Mouse (Mus musculus) hindbrain, embryonic 16.5 days (tissue): ENCODE results near the gene Atg16l2. TPM values are rescaled to one million over a fixed set of nuclear protein-coding genes. Genes with fewer than 3 reads are reported as not detected.

Experiments used
- ATAC-seq: fragments of 200-750 bp; cut with Nextera tagmentation; 2 replicates; pipeline ENCODE4 v1.8.0; 2017; ENCODE audit warnings: moderate TSS enrichment, moderate library complexity
- H3K27ac ChIP-seq: fragments of 300-500 bp; sonication (generic); 2 replicates; pipeline ENCODE4 v1.5.1; 2014; ENCODE audit warnings: low read depth, mild to moderate bottlenecking, control low read depth, low read length, moderate library complexity
- H3K27me3 ChIP-seq: fragments of 300-500 bp; sonication (generic); replicated peaks from 2 replicates; pipeline ENCODE4 v1.6.1; 2014; ENCODE audit warnings: low read length; ENCODE audit not compliant: control insufficient read depth, insufficient read depth
- H3K36me3 ChIP-seq: fragments of 300-500 bp; sonication (generic); 2 replicates; pipeline ENCODE4 v1.6.1; 2014; ENCODE audit warnings: mild to moderate bottlenecking, low read length, moderate library complexity, mixed read lengths; ENCODE audit not compliant: control insufficient read depth, insufficient read depth
- H3K4me1 ChIP-seq: fragments of 300-500 bp; sonication (generic); 2 replicates; pipeline ENCODE4 v1.6.1; 2014; ENCODE audit warnings: low read depth, low read length; ENCODE audit not compliant: control insufficient read depth, insufficient read depth
- H3K4me2 ChIP-seq: fragments of 300-500 bp; sonication (generic); 2 replicates; pipeline ENCODE4 v1.6.1; 2014; ENCODE audit warnings: mild to moderate bottlenecking, low read length, control low read depth, moderate library complexity
- H3K4me3 ChIP-seq: fragments of 300-500 bp; sonication (generic); 2 replicates; pipeline ENCODE4 v1.5.1; 2014; ENCODE audit warnings: mild to moderate bottlenecking, low read length, control low read depth, moderate library complexity
- H3K9ac ChIP-seq: fragments of 300-500 bp; sonication (generic); 2 replicates; pipeline ENCODE4 v1.6.1; 2014; ENCODE audit warnings: low read depth, mild to moderate bottlenecking, control low read depth, low read length, moderate library complexity
- H3K9me3 ChIP-seq: fragments of 300-500 bp; sonication (generic); 2 replicates; pipeline ENCODE4 v1.6.1; 2014; ENCODE audit warnings: mild to moderate bottlenecking, low read length, moderate library complexity; ENCODE audit not compliant: control insufficient read depth
- WGBS: fragments of 180-500 bp; shearing (Covaris S2); extraction: QIAGEN DNeasy Blood & Tissue Kit; methylation state at CpG from one replicate; pipeline ENCODE4 v1.1.7; 2014; 5-methylcytosine and 5-hydroxymethylcytosine counted together
- polyA plus RNA-seq: library from polyadenylated mRNA; unstranded; fragments of >200 nt; fragmentation: Nextera tagmentation; extraction: Ambion mirVana; gene quantifications from 2 replicates; pipeline ENCODE4 v1.2.1, GENCODE M21; 2015

The Atg16l2 gene
- polyA plus RNA-seq, 1 experiment from 2014 or later, result 34.0 TPM

GRCm38 (mm10) chr7:101271602-101272001, 30.4 kb downstream of the Atg16l2 start:
- no peak overlapping the region for H3K27ac ChIP-seq
- H3K9me3 ChIP-seq, result no peaks in the 10 kb centered on the region
- H3K36me3 ChIP-seq, result peaks cover 13% of the 10 kb centered on the region
- no peak overlapping the region for H3K4me3 ChIP-seq
- no peak overlapping the region for H3K4me2 ChIP-seq
- 83% methylated on average over 1 of the region's 1 CpGs for whole genome bisulfite sequencing
- no peaks in the 10 kb centered on the region for H3K4me1 ChIP-seq
- H3K27me3 ChIP-seq, result no peaks in the 10 kb centered on the region
- no peak for ATAC-seq
- H3K9ac ChIP-seq, result no peak overlapping the region

GRCm38 (mm10) chr7:101267457-101268259, 34.4 kb downstream of the Atg16l2 start:
- peaks cover 3% of the 10 kb centered on the region; the same call in 1 of the 2 replicates for H3K36me3 ChIP-seq
- WGBS, result 74% methylated on average over 3 of the region's 3 CpGs
- H3K4me1 ChIP-seq, result no peaks in the 10 kb centered on the region
- no peaks in the 10 kb centered on the region for H3K9me3 ChIP-seq
- no peak for ATAC-seq
- no peak overlapping the region for H3K9ac ChIP-seq
- no peak overlapping the region for H3K4me3 ChIP-seq
- no peak overlapping the region for H3K4me2 ChIP-seq
- no peak overlapping the region for H3K27ac ChIP-seq
- no peaks in the 10 kb centered on the region for H3K27me3 ChIP-seq

- no peaks in the 10 kb centered on the region for H3K9me3 ChIP-seq
- no peak overlapping the region for H3K9ac ChIP-seq
- no peaks in the 10 kb centered on the region for H3K4me1 ChIP-seq
- H3K27ac ChIP-seq, result no peak overlapping the region
- H3K27me3 ChIP-seq, result no peaks in the 10 kb centered on the region
- no peak overlapping the region for H3K4me2 ChIP-seq
- peaks cover 10% of the 10 kb centered on the region for H3K36me3 ChIP-seq
- no peak for ATAC-seq
- no peak overlapping the region for H3K4me3 ChIP-seq
Measured at GRCm38 (mm10) chr7:101263511-101263910, 38.5 kb downstream of the Atg16l2 start.

- Histone ChIP-seq H3K9ac (no peak overlapping the region), H3K4me2 (no peak overlapping the region), H3K27me3 (no peaks in the 10 kb centered on the region), H3K4me1 (no peaks in the 10 kb centered on the region), H3K36me3 (peaks cover 10% of the 10 kb centered on the region), H3K27ac (no peak overlapping the region), H3K9me3 (no peaks in the 10 kb centered on the region), H3K4me3 (no peak overlapping the region)
- no peak for ATAC-seq
- 67% methylated on average over 4 of the region's 4 CpGs for WGBS
Measured at GRCm38 (mm10) chr7:101261941-101262546, 40.0 kb downstream of the Atg16l2 start.

GRCm38 (mm10) chr7:101258482-101258881, 43.6 kb downstream of the Atg16l2 start:
- Histone ChIP-seq H3K36me3 (peaks cover 12% of the 10 kb centered on the region), H3K9ac (no peak overlapping the region), H3K27me3 (no peaks in the 10 kb centered on the region), H3K4me1 (no peaks in the 10 kb centered on the region), H3K9me3 (no peaks in the 10 kb centered on the region), H3K27ac (no peak overlapping the region), H3K4me2 (no peak overlapping the region), H3K4me3 (no peak overlapping the region)
- no peak for ATAC-seq

GRCm38 (mm10) chr7:101253071-101253470, 49.0 kb downstream of the Atg16l2 start:
- H3K36me3 ChIP-seq, result peaks cover 6% of the 10 kb centered on the region
- H3K27ac ChIP-seq, result no peak overlapping the region
- H3K9ac ChIP-seq, result no peak overlapping the region
- 78% methylated on average over 2 of the region's 2 CpGs for WGBS
- no peaks in the 10 kb centered on the region for H3K9me3 ChIP-seq
- H3K4me3 ChIP-seq, result no peak overlapping the region
- no peak for ATAC-seq
- H3K27me3 ChIP-seq, result no peaks in the 10 kb centered on the region
- no peaks in the 10 kb centered on the region for H3K4me1 ChIP-seq
- H3K4me2 ChIP-seq, result no peak overlapping the region

- Histone ChIP-seq H3K4me1 (no peaks in the 10 kb centered on the region), H3K27me3 (no peaks in the 10 kb centered on the region), H3K9ac (no peak overlapping the region), H3K36me3 (peaks cover 6% of the 10 kb centered on the region), H3K4me2 (no peak overlapping the region), H3K9me3 (no peaks in the 10 kb centered on the region), H3K4me3 (no peak overlapping the region), H3K27ac (no peak overlapping the region)
- ATAC-seq, result no peak
- 85% methylated on average over 2 of the region's 2 CpGs for WGBS
Measured at GRCm38 (mm10) chr7:101249173-101249572, 52.9 kb downstream of the Atg16l2 start.

- H3K4me2 ChIP-seq, result no peak overlapping the region
- no peaks in the 10 kb centered on the region for H3K27me3 ChIP-seq
- no peak overlapping the region for H3K27ac ChIP-seq
- H3K9ac ChIP-seq, result no peak overlapping the region
- H3K9me3 ChIP-seq, result no peaks in the 10 kb centered on the region
- H3K36me3 ChIP-seq, result peaks cover 6% of the 10 kb centered on the region
- WGBS, result 94% methylated on average over 4 of the region's 4 CpGs
- no peak overlapping the region for H3K4me3 ChIP-seq
- ATAC-seq, result no peak
- no peaks in the 10 kb centered on the region for H3K4me1 ChIP-seq
Measured at GRCm38 (mm10) chr7:101248760-101249159, 53.3 kb downstream of the Atg16l2 start.

GRCm38 (mm10) chr7:101236712-101237473, 65.2 kb downstream of the Atg16l2 start:
- no peak overlapping the region for H3K27ac ChIP-seq

More at GRCm38 (mm10) chr7:101236712-101237473, 65.2 kb downstream of the Atg16l2 start:
- no peak overlapping the region for H3K9ac ChIP-seq
- H3K4me1 ChIP-seq, result no peaks in the 10 kb centered on the region; the same call in 1 of the 2 replicates
- H3K4me2 ChIP-seq, result no peak overlapping the region
- H3K27me3 ChIP-seq, result no peaks in the 10 kb centered on the region
- peak; percentile 60; the same call in 1 of the 2 replicates for ATAC-seq
- H3K4me3 ChIP-seq, result no peak overlapping the region
- H3K9me3 ChIP-seq, result no peaks in the 10 kb centered on the region
- 47% methylated on average over 8 of the region's 8 CpGs for WGBS
- H3K36me3 ChIP-seq, result no peaks in the 10 kb centered on the region
